ENCODE assay signal across 26 mouse cellular contexts in the genomic region with DNA sequence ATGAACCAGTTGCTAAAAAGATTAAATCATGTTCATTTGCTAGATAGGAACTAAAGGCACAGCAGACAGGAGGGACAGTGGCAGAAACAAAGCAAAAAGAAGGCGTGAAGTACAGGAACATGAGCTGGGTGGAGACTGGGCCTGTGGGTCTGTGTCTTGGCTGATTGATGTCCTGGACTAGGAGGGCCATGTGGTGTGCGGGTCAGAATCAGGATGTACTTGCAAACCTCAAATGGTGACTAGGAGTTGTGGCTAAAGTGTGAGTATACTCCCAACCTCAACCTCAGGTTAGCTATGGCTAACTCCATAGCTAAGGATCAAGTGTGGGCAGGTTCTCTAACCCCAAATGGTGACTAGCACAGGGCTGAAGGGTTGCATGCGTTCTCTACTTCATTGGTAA.
DNase-seq lines count a peak whose midpoint lies in the region; ATAC-seq and TF ChIP-seq lines count a peak whose summit lies in the region.
"Had no signal": no experiment of that assay in that cellular context is flagged by ENCODE, and none has a peak within 500 bp of the region (broad histone marks: within the 10 kb centered on the region; RNA-seq: fewer than 3 reads in every experiment).

No protein-coding gene starts in this region.

- H3ac ChIP-seq in myocyte (ENCODE audit: control insufficient read depth, insufficient read length) = no peak overlapping the region

- H3K27me3 ChIP-seq in myocyte (ENCODE audit: control insufficient read depth, insufficient read depth, insufficient read length) = no peaks in the 10 kb centered on the region
- H3K27me3 ChIP-seq in kidney, embryonic 15.5 days = no peaks in the 10 kb centered on the region
- H3K27me3 ChIP-seq: embryonic facial prominence, embryonic 13.5 days; forebrain, embryonic 12.5 days; forebrain, embryonic 15.5 days; hindbrain, embryonic 13.5 days; intestine, embryonic 15.5 days had no signal

- H3K36me3 ChIP-seq in myocyte (ENCODE audit: control insufficient read depth, insufficient read depth) = no peaks in the 10 kb centered on the region
- H3K36me3 ChIP-seq in kidney, embryonic 15.5 days = no peaks in the 10 kb centered on the region
- H3K36me3 ChIP-seq: embryonic facial prominence, embryonic 10.5 days; embryonic facial prominence, embryonic 13.5 days; forebrain, embryonic 12.5 days; forebrain, embryonic 15.5 days; intestine, embryonic 15.5 days had no signal

- 55% methylated on average over 3 of the region's 3 CpGs for WGBS in kidney, embryonic 15.5 days

- no peak overlapping the region for H3K4me3 ChIP-seq in myocyte
- no peak overlapping the region for H3K4me3 ChIP-seq in kidney, embryonic 15.5 days (replicated peaks)
- H3K4me3 ChIP-seq: embryonic facial prominence, embryonic 10.5 days; embryonic facial prominence, embryonic 13.5 days; erythroblast, embryonic 14.5 days; forebrain, embryonic 12.5 days; forebrain, embryonic 15.5 days; hindbrain, embryonic 10.5 days; hindbrain, embryonic 13.5 days; intestine, embryonic 15.5 days had no signal

- no peak overlapping the region for H3K9ac ChIP-seq in kidney, embryonic 15.5 days
- H3K9ac ChIP-seq: embryonic facial prominence, embryonic 13.5 days; forebrain, embryonic 12.5 days; forebrain, embryonic 15.5 days; hindbrain, embryonic 13.5 days; intestine, embryonic 15.5 days had no signal

- intact Hi-C loops in left cerebral cortex, postnatal 14 days (cut with DNase I) = no loop called here

- no peaks in the 10 kb centered on the region for H3K4me1 ChIP-seq in kidney, embryonic 15.5 days
- H3K4me1 ChIP-seq: embryonic facial prominence, embryonic 13.5 days; forebrain, embryonic 12.5 days; forebrain, embryonic 15.5 days; hindbrain, embryonic 13.5 days; intestine, embryonic 15.5 days had no signal

- H3K4me2 ChIP-seq in myocyte (ENCODE audit: low read depth) = peak overlapping the region; percentile 4
- H3K4me2 ChIP-seq in kidney, embryonic 15.5 days = no peak overlapping the region
- H3K4me2 ChIP-seq: embryonic facial prominence, embryonic 13.5 days; forebrain, embryonic 12.5 days; forebrain, embryonic 15.5 days; heart, embryonic 11.5 days; hindbrain, embryonic 13.5 days; intestine, embryonic 15.5 days had no signal

- no peak overlapping the region for H3K27ac ChIP-seq in kidney, embryonic 15.5 days
- H3K27ac ChIP-seq: embryonic facial prominence, embryonic 10.5 days; embryonic facial prominence, embryonic 13.5 days; forebrain, embryonic 12.5 days; forebrain, embryonic 15.5 days; hindbrain, embryonic 10.5 days; hindbrain, embryonic 13.5 days; intestine, embryonic 15.5 days had no signal

- no peak for TF ChIP-seq POLR2A in myocyte (IDR thresholded peaks at IDR 0.05; ENCODE audit: insufficient read length, low read depth)

- peak; percentile 46 to 72; a peak in 3 of 4 replicates for ATAC-seq in hematopoietic stem cell, adult 5-6 weeks (replicated peaks in 1 of 2; ENCODE audit: insufficient read depth in 1 of 2, low FRiP score in 2 of 2, low TSS enrichment in 1 of 2, low read depth in 1 of 2, poor library complexity in 2 of 2, severe bottlenecking in 2 of 2)
- no peak for ATAC-seq in cerebellum, adult (ENCODE audit: insufficient number of reproducible peaks, low FRiP score, low TSS enrichment)
- no peak for ATAC-seq in kidney, embryonic 15.5 days (replicated peaks; ENCODE audit: low FRiP score)
- ATAC-seq: activated CD4-positive, CD25-positive, alpha-beta regulatory T cell, adult 4 months; forebrain, embryonic 15.5 days; hindbrain, embryonic 16.5 days; intestine, embryonic 15.5 days had no signal

- no peaks in the 10 kb centered on the region for H3K9me3 ChIP-seq in kidney, embryonic 15.5 days (replicated peaks)
- H3K9me3 ChIP-seq: embryonic facial prominence, embryonic 10.5 days; embryonic facial prominence, embryonic 13.5 days; forebrain, embryonic 12.5 days; forebrain, embryonic 15.5 days; hindbrain, embryonic 10.5 days; hindbrain, embryonic 13.5 days; intestine, embryonic 15.5 days had no signal

- peak; percentile 12 for DNase-seq in 3134 (ENCODE audit: extremely low read depth, insufficient read length, low spot score)
- DNase-seq in 416B (ENCODE audit: low read depth) = peak; percentile 94
- no peak for DNase-seq in left cerebral cortex, postnatal 14 days (ENCODE audit: low spot score in 2 of 2)
- DNase-seq: adrenal gland, adult 8-10 months; adrenal gland, postnatal 25 days; cerebellum, adult 2 months; cerebellum, adult 9-11 months; cerebellum, postnatal 25 days; embryo, embryonic 11 days; gastrocnemius, postnatal 10 days; gastrocnemius, postnatal 36 days had no signal

- H3K79me2 ChIP-seq in myocyte (ENCODE audit: control insufficient read depth, insufficient read depth) = no peaks in the 10 kb centered on the region

TF ChIP-seq in myocyte, 11 proteins besides CTCF, POLR2A, EP300 and RAD21:
- no peak for TF ChIP-seq REST (IDR thresholded peaks at IDR 0.05; ENCODE audit: insufficient read depth, insufficient read length)
- TF ChIP-seq POLR2AphosphoS2 (IDR thresholded peaks at IDR 0.05; ENCODE audit: insufficient read length, low read depth) = peak; percentile 33
- TF ChIP-seq MYOG (IDR thresholded peaks at IDR 0.05; ENCODE audit: control insufficient read depth in 1 of 3, insufficient read depth in 1 of 3, insufficient read length in 2 of 3, low read depth in 2 of 3) = no peak
- no peak for TF ChIP-seq E2F4 (IDR thresholded peaks at IDR 0.05; ENCODE audit: insufficient read depth)
- TF ChIP-seq TCF3 (IDR thresholded peaks at IDR 0.05; ENCODE audit: insufficient read length, low read depth) = no peak
TF ChIP-seq in myocyte: peak in this region for 1.

Comparison
In these comparisons a context has a peak if more than half of its experiments do, and no peak if none do; other contexts are left out.
1. DNase-seq: peak in 3134 (single experiment) and 416B (single experiment); none in left cerebral cortex, postnatal 14 days (0 of 2).
2. ATAC-seq: peak in hematopoietic stem cell, adult 5-6 weeks (2 of 2); none in cerebellum, adult (single experiment) and kidney, embryonic 15.5 days (single experiment).